Mouse (Mus musculus): Measurements from ENCODE around the gene Col5a3. TPM values are rescaled to one million over a fixed set of nuclear protein-coding genes. Genes with fewer than 3 reads are reported as not detected.
A peak's percentile ranks its signal among the peaks of the same experiment; 100 is the strongest.
"Not testable (repeated sequence)": the region's sequence is repeated elsewhere in the genome, so short reads cannot be mapped to it uniquely, and the experiment has no call there.

Col5a3 gene
- polyA plus RNA-seq, 1 experiment from 2014 or later = 1.3 TPM

GRCm38 (mm10) chr9:20837184-20837947, 22.5 kb upstream of the Col5a3 start:
- 84% methylated on average over 9 of the region's 9 CpGs for WGBS

GRCm38 (mm10) chr9:20835431-20835954, 20.6 kb upstream of the Col5a3 start:
- H3K4me2 ChIP-seq (ENCODE audit: low read length); H3K4me1 ChIP-seq (ENCODE audit: control insufficient read depth, insufficient read depth, low read length); H3K27ac ChIP-seq (ENCODE audit: low read length); H3K36me3 ChIP-seq (ENCODE audit: control insufficient read depth, insufficient read depth, low read length); ATAC-seq; H3K9me3 ChIP-seq (replicated peaks; ENCODE audit: control insufficient read depth, low read length, poor library complexity, severe bottlenecking); H3K9ac ChIP-seq (ENCODE audit: low read depth, low read length); H3K27me3 ChIP-seq (ENCODE audit: control insufficient read depth, insufficient read depth, low read depth, low read length); H3K4me3 ChIP-seq (ENCODE audit: low read depth, low read length): not testable (repeated sequence)
- 90% methylated on average over 11 of the region's 11 CpGs for WGBS

More at GRCm38 (mm10) chr9:20837184-20837947, 22.5 kb upstream of the Col5a3 start:
- Histone ChIP-seq H3K36me3 (ENCODE audit: control insufficient read depth, insufficient read depth, low read length) (no peaks in the 10 kb centered on the region), H3K9ac (ENCODE audit: low read depth, low read length) (no peak overlapping the region), H3K27ac (ENCODE audit: low read length) (no peak overlapping the region), H3K27me3 (ENCODE audit: control insufficient read depth, insufficient read depth, low read depth, low read length) (no peaks in the 10 kb centered on the region), H3K9me3 (replicated peaks; ENCODE audit: control insufficient read depth, low read length, poor library complexity, severe bottlenecking) (no peaks in the 10 kb centered on the region), H3K4me1 (ENCODE audit: control insufficient read depth, insufficient read depth, low read length) (no peaks in the 10 kb centered on the region), H3K4me3 (ENCODE audit: low read depth, low read length) (no peak overlapping the region), H3K4me2 (ENCODE audit: low read length) (no peak overlapping the region)
- no peak for ATAC-seq

GRCm38 (mm10) chr9:20834881-20835280, 20.0 kb upstream of the Col5a3 start:
- no peak for ATAC-seq
- H3K27me3 ChIP-seq (ENCODE audit: control insufficient read depth, insufficient read depth, low read depth, low read length) = no peaks in the 10 kb centered on the region
- no peak overlapping the region for H3K4me3 ChIP-seq (ENCODE audit: low read depth, low read length)
- H3K4me1 ChIP-seq (ENCODE audit: control insufficient read depth, insufficient read depth, low read length) = 0 out of 2 replicates have a peak, but pooled peaks cover 2% of the 10 kb centered on the region
- H3K27ac ChIP-seq (ENCODE audit: low read length) = no peak overlapping the region
- H3K9ac ChIP-seq (ENCODE audit: low read depth, low read length) = no peak overlapping the region
- H3K4me2 ChIP-seq (ENCODE audit: low read length) = no peak overlapping the region
- 71% methylated on average over 1 of the region's 1 CpGs for WGBS
- no peaks in the 10 kb centered on the region for H3K36me3 ChIP-seq (ENCODE audit: control insufficient read depth, insufficient read depth, low read length)
- no peaks in the 10 kb centered on the region for H3K9me3 ChIP-seq (replicated peaks; ENCODE audit: control insufficient read depth, low read length, poor library complexity, severe bottlenecking)

GRCm38 (mm10) chr9:20830901-20831643, 16.2 kb upstream of the Col5a3 start:
- Histone ChIP-seq H3K4me2 (ENCODE audit: low read length) (peak overlapping the region; percentile 52), H3K36me3 (ENCODE audit: control insufficient read depth, insufficient read depth, low read length) (no peaks in the 10 kb centered on the region), H3K9me3 (replicated peaks; ENCODE audit: control insufficient read depth, low read length, poor library complexity, severe bottlenecking) (no peaks in the 10 kb centered on the region), H3K27me3 (ENCODE audit: control insufficient read depth, insufficient read depth, low read depth, low read length) (no peaks in the 10 kb centered on the region), H3K4me3 (ENCODE audit: low read depth, low read length) (no peak overlapping the region; the same call in 1 of the 2 replicates), H3K4me1 (ENCODE audit: control insufficient read depth, insufficient read depth, low read length) (0 out of 2 replicates have a peak, but pooled peaks cover 2% of the 10 kb centered on the region), H3K27ac (ENCODE audit: low read length) (peak overlapping the region; percentile 47; the same call in 1 of the 2 replicates), H3K9ac (ENCODE audit: low read depth, low read length) (peak overlapping the region; percentile 61)
- whole genome bisulfite sequencing = 15% methylated on average over 19 of the region's 19 CpGs
- ATAC-seq = peak; percentile 94

GRCm38 (mm10) chr9:20828127-20828526, 13.3 kb upstream of the Col5a3 start:
- Histone ChIP-seq H3K4me1 (ENCODE audit: control insufficient read depth, insufficient read depth, low read length) (0 out of 2 replicates have a peak, but pooled peaks cover 2% of the 10 kb centered on the region), H3K27ac (ENCODE audit: low read length) (no peak overlapping the region), H3K36me3 (ENCODE audit: control insufficient read depth, insufficient read depth, low read length) (no peaks in the 10 kb centered on the region), H3K9me3 (replicated peaks; ENCODE audit: control insufficient read depth, low read length, poor library complexity, severe bottlenecking) (no peaks in the 10 kb centered on the region), H3K27me3 (ENCODE audit: control insufficient read depth, insufficient read depth, low read depth, low read length) (no peaks in the 10 kb centered on the region), H3K9ac (ENCODE audit: low read depth, low read length) (no peak overlapping the region), H3K4me2 (ENCODE audit: low read length) (no peak overlapping the region), H3K4me3 (ENCODE audit: low read depth, low read length) (no peak overlapping the region)
- 100% methylated on average over 1 of the region's 1 CpGs for WGBS
- ATAC-seq = no peak

- no peak overlapping the region for H3K27ac ChIP-seq (ENCODE audit: low read length)
- no peaks in the 10 kb centered on the region for H3K9me3 ChIP-seq (replicated peaks; ENCODE audit: control insufficient read depth, low read length, poor library complexity, severe bottlenecking)
- no peak overlapping the region for H3K4me3 ChIP-seq (ENCODE audit: low read depth, low read length)
- H3K27me3 ChIP-seq (ENCODE audit: control insufficient read depth, insufficient read depth, low read depth, low read length) = no peaks in the 10 kb centered on the region
- H3K4me2 ChIP-seq (ENCODE audit: low read length) = no peak overlapping the region
- no peak overlapping the region for H3K9ac ChIP-seq (ENCODE audit: low read depth, low read length)
- ATAC-seq = no peak
- WGBS = 76% methylated on average over 5 of the region's 5 CpGs
- H3K36me3 ChIP-seq (ENCODE audit: control insufficient read depth, insufficient read depth, low read length) = no peaks in the 10 kb centered on the region
- H3K4me1 ChIP-seq (ENCODE audit: control insufficient read depth, insufficient read depth, low read length) = no peaks in the 10 kb centered on the region
Measured at GRCm38 (mm10) chr9:20825781-20826180, 10.9 kb upstream of the Col5a3 start.

GRCm38 (mm10) chr9:20822821-20823220, 8.0 kb upstream of the Col5a3 start:
- no peak for ATAC-seq
- H3K27ac ChIP-seq (ENCODE audit: low read length) = no peak overlapping the region
- H3K4me1 ChIP-seq (ENCODE audit: control insufficient read depth, insufficient read depth, low read length) = no peaks in the 10 kb centered on the region
- H3K27me3 ChIP-seq (ENCODE audit: control insufficient read depth, insufficient read depth, low read depth, low read length) = no peaks in the 10 kb centered on the region
- no peak overlapping the region for H3K4me2 ChIP-seq (ENCODE audit: low read length)
- no peaks in the 10 kb centered on the region for H3K36me3 ChIP-seq (ENCODE audit: control insufficient read depth, insufficient read depth, low read length)
- H3K9ac ChIP-seq (ENCODE audit: low read depth, low read length) = no peak overlapping the region
- H3K9me3 ChIP-seq (replicated peaks; ENCODE audit: control insufficient read depth, low read length, poor library complexity, severe bottlenecking) = no peaks in the 10 kb centered on the region
- H3K4me3 ChIP-seq (ENCODE audit: low read depth, low read length) = no peak overlapping the region
- 87% methylated on average over 3 of the region's 3 CpGs for WGBS

- ATAC-seq = no peak
- H3K4me2 ChIP-seq (ENCODE audit: low read length) = no peak overlapping the region
- H3K4me1 ChIP-seq (ENCODE audit: control insufficient read depth, insufficient read depth, low read length) = peaks cover under 1% of the 10 kb centered on the region; the same call in 1 of the 2 replicates
- no peak overlapping the region for H3K27ac ChIP-seq (ENCODE audit: low read length)
- 74% methylated on average over 5 of the region's 5 CpGs for WGBS
- H3K9me3 ChIP-seq (replicated peaks; ENCODE audit: control insufficient read depth, low read length, poor library complexity, severe bottlenecking) = no peaks in the 10 kb centered on the region
- no peak overlapping the region for H3K4me3 ChIP-seq (ENCODE audit: low read depth, low read length)
- H3K27me3 ChIP-seq (ENCODE audit: control insufficient read depth, insufficient read depth, low read depth, low read length) = peaks cover 2% of the 10 kb centered on the region; the same call in 1 of the 2 replicates
- no peak overlapping the region for H3K9ac ChIP-seq (ENCODE audit: low read depth, low read length)
- H3K36me3 ChIP-seq (ENCODE audit: control insufficient read depth, insufficient read depth, low read length) = no peaks in the 10 kb centered on the region
Measured at GRCm38 (mm10) chr9:20820001-20820400, 5.1 kb upstream of the Col5a3 start.

Measured in midbrain, embryonic 16.5 days (tissue).